Mouse (Mus musculus) left cerebral cortex, adult 2 months (tissue): ENCODE results near the gene Fate1. TPM values are rescaled to one million over a fixed set of nuclear protein-coding genes. Genes with fewer than 3 reads are reported as not detected.
"Not testable (repeated sequence)": the region's sequence is repeated elsewhere in the genome, so short reads cannot be mapped to it uniquely, and the experiment has no call there.

Experiments
- DNase-seq, 2 experiments: peaks; one replicate each; pipeline ENCODE4 v3.0.0; 2021 to 2022; ENCODE audit warnings: low spot score in 2 of 2, mixed read lengths in 1 of 2; ENCODE audit errors: extremely low spot score in 1 of 2
- H3K27ac ChIP-seq: fragments of 200-600 bp; 2 replicates; pipeline ENCODE4 v1.8.1; 2022
- H3K4me3 ChIP-seq: fragments of 200-600 bp; 2 replicates; pipeline ENCODE4 v1.8.1; 2022
- CTCF ChIP-seq: fragments of 200-600 bp; IDR thresholded peaks from 2 replicates; pipeline ENCODE4 v1.8.1; 2022; ENCODE audit warnings: antibody characterized with exemption, mild to moderate bottlenecking, moderate library complexity
- intact Hi-C: fragments of 180-260 bp; cut with DNase I; formaldehyde crosslinking; loops from one replicate; pipeline ENCODE4 v1.15.1; 2025
- long read RNA-seq, 2 experiments: library from polyadenylated mRNA; stranded (forward); transcript quantifications; one replicate each; pipeline ENCODE4 v2.0.0; 2021; ENCODE audit warnings: borderline mapping rate in 2 of 2
- total RNA-seq, 2 experiments: library from RNA; stranded (reverse); gene quantifications; 2 replicates each; pipeline ENCODE4 v1.2.3; 2021

Gene Fate1
- total RNA-seq, result not detected
- long read RNA-seq, experiment 1, result 0 reads
- long read RNA-seq, experiment 2, result 0 reads

- intact Hi-C loops, result no loop called here
- no peak for TF ChIP-seq CTCF
- no peak within 1 kb of the TSS for H3K4me3 ChIP-seq
- no peak within 1 kb of the TSS for H3K27ac ChIP-seq
- no peak for DNase-seq
These were observed at the start of gene Fate1 for GRCm38 (mm10) chrX:71972686-71973085. Gene Fate1 (plus strand): TSS chrX:71972986.

GRCm38 (mm10) chrX:71946631-71947030 is 26.2 kb upstream of the Fate1 start:
- H3K4me3 ChIP-seq, result no peak overlapping the region
- TF ChIP-seq CTCF, result peak; percentile 66
- H3K27ac ChIP-seq, result no peak overlapping the region
- DNase-seq, result peak; percentile 19 to 47
- intact Hi-C loops, result loop anchor here (1.0 to 10.0 kb wide), 3 partner anchors 298 to 522 kb away; no protein-coding TSS in a partner anchor

DNA sequence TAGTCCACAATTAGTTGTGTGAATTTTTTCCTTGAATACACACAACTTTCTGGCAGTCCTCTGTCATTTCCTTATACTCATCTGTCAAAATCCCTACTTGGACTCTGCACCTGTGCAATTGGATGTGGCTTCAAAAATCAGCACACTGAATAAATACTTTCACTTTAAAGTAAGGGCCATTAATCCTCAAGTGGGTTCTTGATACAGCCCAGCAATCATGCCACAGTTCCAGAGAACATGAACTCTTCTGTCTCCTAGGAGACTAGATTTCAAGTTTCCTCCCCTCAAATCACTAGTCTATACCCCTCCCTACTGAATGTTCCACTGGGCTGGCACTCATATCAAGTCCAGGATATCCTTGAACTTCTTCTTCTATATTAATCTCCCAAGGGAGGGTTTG is 14.4 kb upstream of the Fate1 start:
- no peak overlapping the region for H3K4me3 ChIP-seq
- no peak for TF ChIP-seq CTCF
- intact Hi-C loops, result no loop called here
- no peak for DNase-seq
- no peak overlapping the region for H3K27ac ChIP-seq

GRCm38 (mm10) chrX:71962073-71963051 is 10.4 kb upstream of the Fate1 start, which contains the start of gene Prrg3:
Gene Prrg3 (plus strand): TSS chrX:71962624.
- peak within 1 kb of the TSS; percentile 83 for H3K27ac ChIP-seq
- DNase-seq, result peak; percentile 19 to 39
- H3K4me3 ChIP-seq, result peak within 1 kb of the TSS; percentile 52
- intact Hi-C loops, result loop anchor here (10.0 kb wide), 1 partner anchor 1488 kb away; the partner anchor contains the start of gene Tmem185a
- TF ChIP-seq CTCF, result no peak

GRCm38 (mm10) chrX:71963275-71963912 is 9.4 kb upstream of the Fate1 start:
- no peak for TF ChIP-seq CTCF
- intact Hi-C loops, result loop anchor here (10.0 kb wide), 1 partner anchor 1489 kb away; the partner anchor contains the start of gene Tmem185a
- Histone ChIP-seq H3K27ac (peak overlapping the region; percentile 83), H3K4me3 (peak overlapping the region; percentile 52)
- DNase-seq, result peak in 1 of 2 experiments; percentile 13

GRCm38 (mm10) chrX:71968216-71968615 is 4.6 kb upstream of the Fate1 start:
- TF ChIP-seq CTCF, result no peak
- intact Hi-C loops, result loop anchor here (10.0 kb wide), 1 partner anchor 1493 kb away; the partner anchor contains the start of gene Tmem185a
- no peak for DNase-seq
- no peak overlapping the region for H3K4me3 ChIP-seq
- no peak overlapping the region for H3K27ac ChIP-seq

- no peak for TF ChIP-seq CTCF
- intact Hi-C loops, result loop anchor here (10.0 kb wide), 1 partner anchor 1494 kb away; the partner anchor contains the start of gene Tmem185a
- Histone ChIP-seq H3K27ac (no peak overlapping the region), H3K4me3 (no peak overlapping the region)
- DNase-seq, result peak; percentile 11 to 43
These were observed 4.0 kb upstream of the Fate1 start for GRCm38 (mm10) chrX:71968816-71969215.

GRCm38 (mm10) chrX:71971325-71971724 is 1.5 kb upstream of the Fate1 start:
- DNase-seq, result no peak
- Histone ChIP-seq H3K27ac (no peak overlapping the region), H3K4me3 (no peak overlapping the region)
- intact Hi-C loops, result no loop called here
- TF ChIP-seq CTCF, result no peak

- H3K27ac ChIP-seq, H3K4me3 ChIP-seq, DNase-seq, intact Hi-C loops: not testable (repeated sequence)
These were observed 4.9 kb downstream of the Fate1 start for GRCm38 (mm10) chrX:71977681-71978080.

DNA sequence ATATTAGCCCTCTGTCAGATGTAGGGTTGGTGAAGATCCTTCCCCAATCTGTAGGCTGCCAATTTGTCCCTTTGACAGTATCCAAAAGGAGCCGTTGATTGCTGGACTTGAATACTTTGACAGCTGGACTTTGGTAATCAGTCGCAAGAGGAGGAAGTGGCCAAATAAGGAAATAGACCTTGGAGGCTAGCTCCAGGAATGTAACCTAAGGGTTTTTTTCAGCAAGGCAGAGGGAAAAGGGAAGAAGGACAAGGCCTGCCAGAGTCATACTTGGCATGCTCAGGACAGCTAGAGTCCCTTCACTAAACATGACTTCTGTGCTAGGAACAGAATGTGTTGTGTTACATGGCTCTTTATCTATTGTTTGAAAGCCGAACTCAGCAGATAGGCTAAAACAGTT is 7.7 kb downstream of the Fate1 start:
- H3K27ac ChIP-seq, result no peak overlapping the region
- intact Hi-C loops, result loop anchor here (10.0 kb wide), 2 partner anchors 834 to 924 kb away; no protein-coding TSS in a partner anchor
- DNase-seq, result no peak
- TF ChIP-seq CTCF, result no peak
- no peak overlapping the region for H3K4me3 ChIP-seq

DNA sequence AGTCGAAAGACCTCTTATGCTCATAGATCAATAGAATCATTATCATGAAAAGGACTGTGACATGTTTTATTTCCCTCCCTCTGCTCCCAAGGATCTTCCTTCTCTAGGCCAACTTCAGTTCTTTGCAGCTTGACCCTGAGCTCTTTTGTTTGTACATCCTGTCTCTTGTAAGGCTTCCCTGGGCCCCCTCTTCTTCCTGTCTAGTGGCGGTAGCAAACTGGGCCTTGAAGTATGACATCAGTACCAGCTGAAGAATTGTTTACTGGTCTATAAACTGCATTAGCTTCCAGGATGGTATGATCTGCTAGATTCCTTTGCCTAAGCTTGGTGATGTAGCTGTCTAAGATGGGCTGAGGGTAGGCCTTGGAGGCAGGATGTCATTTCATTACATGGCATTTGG is 8.5 kb downstream of the Fate1 start:
- TF ChIP-seq CTCF, result no peak
- DNase-seq, result no peak
- intact Hi-C loops, result loop anchor here (10.0 kb wide), 2 partner anchors 833 to 923 kb away; no protein-coding TSS in a partner anchor
- Histone ChIP-seq H3K27ac (no peak overlapping the region), H3K4me3 (no peak overlapping the region)
